Mouse (Mus musculus): ENCODE data around the gene Epha1.
A peak's percentile ranks its signal among the peaks of the same experiment; 100 is the strongest.

Epha1 gene

DNA sequence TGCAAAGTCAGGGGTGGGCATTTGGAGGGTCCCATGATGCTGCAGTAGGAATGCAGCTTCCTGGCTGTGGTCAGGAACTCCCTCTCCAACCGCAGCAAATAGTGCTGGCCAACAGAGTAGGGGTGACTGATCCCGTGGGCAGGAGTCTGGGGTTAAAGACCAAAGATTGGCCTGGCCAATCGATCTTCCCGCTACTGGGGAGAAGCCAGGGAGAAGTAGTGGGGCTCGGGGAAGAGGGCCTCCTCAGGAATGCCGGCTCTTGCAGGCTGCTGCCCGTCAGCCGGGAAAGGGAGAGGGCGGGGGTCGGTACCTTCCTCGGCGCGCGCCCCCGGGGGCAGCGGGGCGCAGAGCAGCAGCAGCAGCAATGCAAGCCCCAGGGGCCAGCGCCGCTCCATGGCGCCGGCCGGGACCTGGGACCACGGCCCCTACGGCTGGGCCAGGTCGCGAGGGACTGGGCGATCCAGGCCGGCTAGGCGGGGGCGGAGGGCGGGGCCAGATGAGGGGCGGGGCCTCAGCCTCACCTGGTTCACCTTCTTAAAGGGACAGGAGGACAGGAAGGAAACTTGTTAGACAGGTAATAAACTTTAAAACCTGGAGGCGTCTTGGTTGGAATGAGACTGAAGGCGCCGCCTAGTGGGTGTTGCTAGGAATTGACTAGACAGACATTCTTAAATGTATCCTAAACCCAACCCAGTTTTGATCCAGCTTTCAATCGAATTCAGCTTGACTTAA, at the start of gene Epha1:
Gene Epha1, minus strand, starts transcription at position 453 of the 732 bp plus-strand sequence.
- peak; percentile 36 to 62 for DNase-seq (ENCODE audit: low spot score in 2 of 2)

DNA sequence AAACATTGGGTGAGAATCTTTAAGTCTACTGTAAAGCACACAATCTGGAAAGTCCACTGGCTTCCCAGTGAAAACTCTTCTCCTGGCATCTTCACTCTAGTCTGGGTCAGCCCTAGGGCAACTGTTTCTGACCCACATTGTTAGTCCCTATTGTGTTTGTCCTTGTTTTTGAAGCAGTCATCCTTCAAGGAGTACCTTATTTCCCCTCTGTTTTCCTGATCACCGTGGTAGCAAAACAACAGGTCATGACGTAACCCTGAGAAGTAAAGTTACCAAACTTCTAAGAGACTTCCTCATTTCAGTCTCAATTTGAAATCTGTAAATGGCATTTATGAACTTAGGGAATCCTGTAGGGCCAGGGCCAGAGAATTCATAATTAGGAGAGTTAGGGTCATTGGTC, 48.4 kb upstream of the Epha1 start:
- DNase-seq (ENCODE audit: low spot score in 2 of 2) = peak in 1 of 2 experiments; percentile 44

DNA sequence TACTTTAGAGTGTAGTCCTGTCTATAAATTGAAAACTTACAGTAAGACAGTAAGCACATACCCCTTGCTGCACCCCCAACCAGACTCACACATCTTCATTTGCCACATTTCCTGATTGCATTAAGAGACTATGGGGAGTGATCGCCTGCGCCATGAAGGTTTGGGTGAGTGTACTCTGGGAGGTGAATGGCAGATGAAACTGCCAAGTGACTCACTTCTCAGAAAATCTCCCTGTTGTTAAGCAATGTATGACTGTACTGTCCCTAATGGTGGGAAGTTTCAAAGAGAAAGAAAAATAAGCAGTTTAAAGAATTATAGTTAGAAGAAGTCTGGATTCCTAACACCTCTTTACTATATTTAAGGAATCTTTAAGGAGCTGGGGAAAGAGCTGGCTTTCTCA, 46.4 kb upstream of the Epha1 start:
- DNase-seq (ENCODE audit: low spot score in 2 of 2) = no peak

DNA sequence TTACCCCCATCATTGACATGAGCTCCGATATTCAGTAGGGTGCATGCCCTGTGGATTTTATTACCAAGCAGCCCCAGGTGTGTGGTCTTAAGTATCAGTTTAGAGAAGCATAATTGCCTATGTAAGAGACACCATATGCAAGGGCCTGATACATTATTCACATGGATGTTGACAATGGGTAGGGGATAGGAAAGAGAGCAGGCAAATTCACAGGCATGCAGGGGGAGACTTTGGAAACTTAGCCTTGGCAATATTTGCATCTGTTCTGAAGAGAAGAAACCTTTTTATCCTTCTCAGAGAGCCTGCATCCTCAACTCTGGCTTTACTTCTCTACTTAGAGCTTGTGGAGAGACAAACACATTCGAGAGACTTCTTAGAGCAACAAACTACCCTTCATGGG, 32.1 kb upstream of the Epha1 start, which contains the start of gene Tas2r135:
Gene Tas2r135, plus strand, starts transcription at position 301 of the 400 bp plus-strand sequence.
- DNase-seq (ENCODE audit: low spot score in 2 of 2) = no peak

DNA sequence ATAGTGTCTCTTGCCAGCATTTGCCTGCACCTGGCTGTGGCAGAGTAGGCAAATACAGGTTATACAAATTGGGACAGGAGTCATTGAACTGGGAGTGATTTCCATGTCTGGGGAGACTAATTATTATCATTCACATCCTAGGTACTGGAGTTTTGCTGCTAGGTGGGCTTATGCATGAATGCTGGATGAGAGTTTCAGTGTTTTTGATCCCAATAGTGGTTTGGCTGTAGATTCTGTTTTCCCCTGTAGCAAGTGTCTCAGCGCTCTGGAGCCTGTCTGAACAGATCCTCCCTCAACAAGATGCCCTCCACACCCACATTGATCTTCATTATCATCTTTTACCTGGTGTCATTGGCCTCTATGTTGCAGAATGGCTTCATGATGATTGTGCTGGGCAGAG, 26.9 kb upstream of the Epha1 start, which contains the start of gene Tas2r143:
Gene Tas2r143, plus strand, starts transcription at position 301 of the 400 bp plus-strand sequence.
- DNase-seq (ENCODE audit: low spot score in 2 of 2) = no peak

DNA sequence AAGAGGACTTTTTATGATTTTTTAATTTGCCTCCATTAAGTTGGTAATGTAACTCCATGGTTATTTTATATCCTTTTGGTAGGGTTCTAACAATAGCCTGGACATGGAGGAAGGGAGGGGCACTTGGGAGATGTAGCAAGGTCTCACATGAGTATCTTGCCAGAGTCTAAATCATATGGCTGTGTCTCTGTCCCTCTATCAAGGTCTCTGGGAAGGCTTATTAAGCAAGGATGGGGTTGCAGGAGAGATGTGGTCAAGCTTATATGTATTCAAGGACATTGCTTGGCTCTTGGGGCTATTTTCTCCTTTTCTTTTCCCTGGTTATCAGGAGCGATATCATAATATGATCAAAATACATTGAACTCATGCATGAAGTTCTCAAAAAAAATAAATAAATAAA, 25.9 kb upstream of the Epha1 start:
- DNase-seq (ENCODE audit: low spot score in 2 of 2) = no peak

GRCm38 (mm10) chr6:42398285-42398684, 25.2 kb upstream of the Epha1 start:
- peak in 1 of 2 experiments; percentile 16 for DNase-seq (ENCODE audit: low spot score in 2 of 2)

DNA sequence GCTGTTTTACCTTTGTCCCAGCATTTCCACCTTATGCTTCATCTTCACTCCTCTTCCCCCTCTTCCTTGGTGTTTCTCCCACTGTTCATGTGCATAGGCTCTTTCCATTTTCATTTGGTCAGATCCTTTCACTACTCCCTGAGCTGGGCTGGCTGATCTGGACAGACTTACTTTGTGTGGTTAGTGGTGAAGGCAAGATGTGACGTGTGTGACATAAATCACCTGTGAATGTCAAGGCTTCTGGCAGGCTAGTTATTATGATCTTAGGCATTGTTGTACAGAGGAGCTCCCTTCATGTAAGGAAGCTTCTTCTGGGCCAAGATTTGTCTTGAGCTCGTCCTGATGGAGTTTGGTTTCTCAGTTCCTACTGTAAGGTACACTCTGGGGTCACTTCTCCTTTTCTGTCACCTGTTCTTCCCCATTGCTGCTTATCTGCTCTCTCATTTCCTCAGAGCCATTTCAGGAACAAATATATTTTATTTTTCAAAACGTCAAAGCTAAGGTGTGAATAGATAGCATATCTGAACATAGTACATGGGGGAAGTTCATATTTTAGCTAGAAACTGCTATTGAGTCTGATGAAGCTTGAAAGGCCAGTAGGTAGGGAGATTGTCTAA, 24.1 kb upstream of the Epha1 start:
- DNase-seq (ENCODE audit: low spot score in 2 of 2) = peak in 1 of 2 experiments; percentile 24

- no peak for DNase-seq (ENCODE audit: low spot score in 2 of 2)
Measured at GRCm38 (mm10) chr6:42395960-42396809, 23.1 kb upstream of the Epha1 start.

DNA sequence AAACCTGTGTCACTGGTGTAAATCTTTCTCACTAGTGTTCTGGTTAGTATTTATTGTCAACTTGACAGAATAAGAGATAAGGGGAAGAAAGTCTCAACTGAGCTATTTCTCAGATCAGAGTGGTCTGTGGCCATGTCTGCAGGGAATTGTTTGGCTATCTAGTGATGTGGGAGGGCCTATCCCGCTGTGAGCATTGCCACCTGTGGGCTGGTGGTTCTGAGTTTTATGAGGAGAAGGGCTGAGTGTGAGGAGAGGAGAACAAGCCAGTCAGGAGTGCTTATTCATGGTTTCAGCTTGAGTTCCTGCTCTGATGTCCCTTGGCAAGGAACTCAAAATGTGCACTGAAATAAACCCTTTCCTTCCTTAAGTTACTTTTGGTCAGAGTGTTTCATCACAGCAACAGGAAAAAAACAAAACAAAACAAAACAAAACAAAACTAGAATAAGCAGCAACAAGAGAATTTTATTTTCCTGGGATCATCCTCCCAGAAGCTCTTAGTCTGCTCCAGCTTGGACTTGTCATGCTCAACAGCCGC, 18.8 kb upstream of the Epha1 start:
- DNase-seq (ENCODE audit: low spot score in 2 of 2) = no peak

DNA sequence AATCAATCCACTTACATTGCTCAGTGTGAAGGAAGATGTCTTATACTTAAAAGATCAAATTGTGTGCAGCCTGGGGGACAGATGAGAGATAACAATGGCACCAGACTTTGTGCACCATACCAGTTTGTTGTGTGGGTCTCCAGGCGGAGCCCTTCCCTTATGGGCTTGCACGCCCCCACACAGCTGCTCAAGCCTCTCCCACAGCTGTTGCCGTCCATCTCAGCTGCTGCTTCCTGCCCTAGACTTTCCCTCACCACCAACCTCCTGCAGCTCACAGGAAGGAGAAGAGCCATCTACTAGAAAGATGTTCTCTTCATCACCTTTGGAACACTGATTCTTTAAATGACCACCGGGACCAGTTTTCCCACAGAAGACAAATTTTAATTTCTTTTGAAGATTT, 12.6 kb upstream of the Epha1 start:
- DNase-seq (ENCODE audit: low spot score in 2 of 2) = no peak

DNA sequence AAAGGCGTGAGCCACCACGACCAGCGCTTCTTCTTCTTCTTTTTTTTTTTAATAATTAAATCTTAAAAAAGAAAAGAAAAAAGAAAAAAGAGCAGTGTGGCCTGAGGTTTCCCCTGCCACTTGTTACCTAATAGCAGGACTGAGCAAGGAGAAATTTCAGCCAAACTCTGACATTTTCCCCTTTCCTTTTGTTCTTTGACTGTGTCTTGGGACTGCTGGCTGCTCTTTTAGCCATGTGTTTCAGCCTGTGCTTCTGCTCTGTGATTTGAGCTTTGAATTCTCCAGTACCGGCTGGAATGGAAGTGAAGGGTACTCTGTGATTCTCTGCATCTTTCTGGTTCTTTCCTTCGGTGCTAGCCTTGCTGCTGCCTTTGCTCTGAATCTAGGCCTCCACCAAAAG, 10.3 kb upstream of the Epha1 start:
- no peak for DNase-seq (ENCODE audit: low spot score in 2 of 2)

DNA sequence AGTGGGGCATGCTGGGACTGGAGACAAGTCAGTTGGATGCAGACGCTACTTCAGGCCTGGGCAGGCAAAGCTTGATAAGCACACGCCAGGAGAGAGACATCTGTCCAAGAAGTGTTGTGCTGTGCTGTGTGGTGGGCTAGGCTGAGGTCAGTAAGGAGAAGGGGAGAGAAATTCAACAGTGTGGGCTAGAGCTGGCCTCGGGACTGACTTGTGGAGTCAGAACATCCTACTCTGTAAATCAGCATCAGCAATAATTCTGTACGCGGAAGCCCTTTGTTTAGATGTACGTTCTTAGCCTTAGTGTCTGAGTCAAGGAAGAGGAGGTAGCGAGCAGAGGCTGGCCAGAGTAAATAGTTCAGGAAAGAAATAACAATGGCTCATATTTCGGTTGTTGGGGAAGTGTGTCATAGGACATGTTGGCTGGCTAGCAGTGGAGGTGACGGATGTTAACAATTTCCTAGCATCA, 8.9 kb upstream of the Epha1 start:
- DNase-seq (ENCODE audit: low spot score in 2 of 2) = no peak

- no peak for DNase-seq (ENCODE audit: low spot score in 2 of 2)
Measured at GRCm38 (mm10) chr6:42381221-42381620, 8.2 kb upstream of the Epha1 start.

- peak; percentile 19 to 34 for DNase-seq (ENCODE audit: low spot score in 2 of 2)
Measured at GRCm38 (mm10) chr6:42380416-42381144, 7.5 kb upstream of the Epha1 start.

GRCm38 (mm10) chr6:42379551-42379950, 6.5 kb upstream of the Epha1 start:
- DNase-seq (ENCODE audit: low spot score in 2 of 2) = no peak

DNA sequence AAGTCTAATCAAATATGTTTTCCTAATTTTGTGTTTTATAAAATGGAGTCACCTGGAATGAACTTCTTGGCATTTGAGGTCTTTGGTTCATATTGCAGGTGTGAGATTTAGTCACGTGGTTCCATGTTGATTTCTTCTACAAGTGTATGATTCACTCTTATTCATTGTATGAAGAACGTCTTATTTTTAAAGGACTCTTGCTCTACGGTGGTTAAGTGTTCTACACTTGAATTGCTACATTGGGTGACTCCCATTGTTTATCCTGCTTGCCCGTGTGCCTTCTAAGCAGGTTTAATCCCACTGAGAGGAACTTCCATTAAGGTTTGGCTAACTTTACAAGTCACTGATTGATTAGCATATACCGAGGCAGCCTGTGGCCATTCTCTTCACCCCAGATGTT, 4.2 kb upstream of the Epha1 start:
- DNase-seq (ENCODE audit: low spot score in 2 of 2) = no peak

DNA sequence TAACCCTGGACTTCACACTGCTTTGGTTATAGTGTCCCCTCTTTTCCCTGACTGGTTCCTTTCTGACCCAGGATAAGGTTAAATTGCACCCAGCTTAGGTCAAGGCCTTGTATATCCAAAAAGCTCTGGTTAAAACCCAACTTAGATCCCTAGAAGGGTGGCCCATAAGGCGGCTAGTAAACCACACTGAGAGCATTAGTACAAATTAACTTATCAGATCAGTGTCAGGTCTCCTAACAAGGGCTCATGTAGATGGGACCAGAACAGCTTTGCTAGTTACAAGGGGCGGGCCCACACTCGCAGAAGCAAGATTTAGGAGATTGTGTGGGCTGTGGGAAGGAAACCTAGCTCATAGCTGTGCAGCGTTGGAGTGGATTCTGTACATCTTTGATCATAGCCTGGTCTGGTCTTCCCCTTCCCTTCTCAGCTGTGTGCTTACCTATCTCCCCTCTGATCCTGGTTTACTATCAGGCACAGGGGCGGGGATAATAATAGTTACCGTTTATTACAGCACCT, 3.5 kb upstream of the Epha1 start:
- no peak for DNase-seq (ENCODE audit: low spot score in 2 of 2)

GRCm38 (mm10) chr6:42376016-42376415, 2.9 kb upstream of the Epha1 start:
- DNase-seq (ENCODE audit: low spot score in 2 of 2) = no peak

DNA sequence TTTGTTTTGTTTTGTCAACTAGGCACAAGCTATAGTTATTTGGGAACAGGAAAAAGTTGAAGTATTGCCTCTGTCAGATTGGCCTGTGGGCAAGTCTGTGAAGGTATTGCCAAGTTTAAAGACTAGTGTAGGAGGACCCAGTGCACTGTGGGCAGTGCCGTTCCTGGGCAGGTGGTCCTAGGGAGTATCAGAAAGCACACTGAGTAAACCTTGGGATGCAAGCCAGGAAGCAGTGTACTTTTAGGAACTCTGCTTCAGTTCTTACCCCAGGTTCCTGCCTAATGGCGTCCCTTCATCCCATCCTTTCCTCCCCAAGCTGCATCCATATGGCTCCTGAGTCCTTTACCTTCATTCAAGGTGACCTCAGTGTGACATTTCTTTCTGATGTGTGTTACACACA, 2.1 kb upstream of the Epha1 start:
- DNase-seq (ENCODE audit: low spot score in 2 of 2) = no peak

DNA sequence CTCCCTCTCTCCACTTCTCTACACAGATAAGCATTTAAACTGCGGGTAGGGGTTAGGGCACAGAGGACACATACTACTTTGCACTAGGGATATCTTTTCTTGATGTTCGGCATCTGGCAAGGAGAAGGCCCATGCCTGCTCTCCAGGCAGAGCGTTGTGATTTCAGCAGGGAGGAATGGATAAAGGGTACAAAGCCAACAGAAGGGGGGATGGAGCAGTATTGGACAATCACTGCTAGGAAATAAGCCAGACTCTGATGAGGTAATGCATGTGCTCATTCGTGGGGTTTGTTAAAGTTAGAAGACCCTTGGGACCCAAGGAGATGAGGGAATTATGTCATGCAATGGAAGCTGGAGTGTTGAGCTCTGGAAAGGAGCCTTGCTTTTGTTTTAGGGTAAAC, 1.6 kb upstream of the Epha1 start:
- no peak for DNase-seq (ENCODE audit: low spot score in 2 of 2)

Data from natural killer cell, adult 2 months (primary cell).